Mouse (Mus musculus) fat pad, adult 2 months (tissue): ENCODE results near the gene Fxyd5.

Experiments
- DNase-seq: peaks from one replicate; pipeline ENCODE4 v3.0.0-alpha.2; 2011; ENCODE audit warnings: low read depth, low spot score; ENCODE audit errors: extremely low read depth

The Fxyd5 gene

GRCm38 (mm10) chr7:31042431-31042910 is at the start of gene Fxyd5:
Gene Fxyd5, minus strand, starts transcription at chr7:31042481.
- no peak for DNase-seq

- DNase-seq, result no peak
These were observed 47.4 kb upstream of the Fxyd5 start for GRCm38 (mm10) chr7:31089721-31090120.

GRCm38 (mm10) chr7:31088206-31088605 is 45.9 kb upstream of the Fxyd5 start:
- no peak for DNase-seq

- DNase-seq, result no peak
These were observed 45.0 kb upstream of the Fxyd5 start for GRCm38 (mm10) chr7:31087262-31087661.

- DNase-seq, result no peak
These were observed 44.0 kb upstream of the Fxyd5 start for GRCm38 (mm10) chr7:31086175-31086755.

GRCm38 (mm10) chr7:31085171-31085570 is 42.9 kb upstream of the Fxyd5 start:
- no peak for DNase-seq

GRCm38 (mm10) chr7:31084140-31084539 is 41.9 kb upstream of the Fxyd5 start:
- DNase-seq, result no peak

- DNase-seq, result no peak
These were observed 40.7 kb upstream of the Fxyd5 start for GRCm38 (mm10) chr7:31082831-31083588.

- no peak for DNase-seq
These were observed 39.8 kb upstream of the Fxyd5 start for GRCm38 (mm10) chr7:31082106-31082505.

GRCm38 (mm10) chr7:31081106-31081505 is 38.8 kb upstream of the Fxyd5 start:
- DNase-seq, result no peak

- DNase-seq, result no peak
These were observed 38.3 kb upstream of the Fxyd5 start for GRCm38 (mm10) chr7:31080611-31081010.

- no peak for DNase-seq
These were observed 37.4 kb upstream of the Fxyd5 start for GRCm38 (mm10) chr7:31079670-31080069.

- no peak for DNase-seq
These were observed 35.7 kb upstream of the Fxyd5 start for GRCm38 (mm10) chr7:31077885-31078445.

- DNase-seq, result no peak
These were observed 35.2 kb upstream of the Fxyd5 start for GRCm38 (mm10) chr7:31077470-31077869.

GRCm38 (mm10) chr7:31076492-31076891 is 34.2 kb upstream of the Fxyd5 start, which contains the start of gene Fxyd3:
Gene Fxyd3, minus strand, starts transcription at chr7:31076704.
- no peak for DNase-seq

- no peak for DNase-seq
These were observed 32.4 kb upstream of the Fxyd5 start for GRCm38 (mm10) chr7:31074713-31075069.

GRCm38 (mm10) chr7:31074061-31074712 is 31.9 kb upstream of the Fxyd5 start:
- DNase-seq, result peak; percentile 88

- DNase-seq, result no peak
These were observed 31.3 kb upstream of the Fxyd5 start for GRCm38 (mm10) chr7:31073546-31073945.

GRCm38 (mm10) chr7:31072326-31072725 is 30.0 kb upstream of the Fxyd5 start:
- DNase-seq, result no peak

GRCm38 (mm10) chr7:31070324-31070723 is 28.0 kb upstream of the Fxyd5 start:
- DNase-seq, result no peak

- DNase-seq, result no peak
These were observed 27.2 kb upstream of the Fxyd5 start for GRCm38 (mm10) chr7:31069491-31069890.

GRCm38 (mm10) chr7:31067836-31068235 is 25.6 kb upstream of the Fxyd5 start:
- no peak for DNase-seq
